Mouse (Mus musculus): ENCODE results near the gene Olfr1024. TPM values are rescaled to one million over a fixed set of nuclear protein-coding genes. Genes with fewer than 3 reads are reported as not detected.

Olfr1024 gene
- total RNA-seq (2021) = not detected
- long read RNA-seq, experiment 1 = 0 reads
- long read RNA-seq, experiment 2 = 0 reads

GRCm38 (mm10) chr2:85904952-85905351 lies at the start of gene Olfr1024:
TSS of gene Olfr1024 (minus strand) at chr2:85905052.
- no peak for DNase-seq (ENCODE audit: low spot score in 2 of 2)

- no peak for DNase-seq (ENCODE audit: low spot score in 2 of 2)
Measured at GRCm38 (mm10) chr2:85950137-85950536, 45.3 kb upstream of the Olfr1024 start, which contains the start of gene Olfr1028. TSS of gene Olfr1028 (plus strand) at chr2:85950437.

GRCm38 (mm10) chr2:85921258-85921657 lies 16.4 kb upstream of the Olfr1024 start, which contains the start of gene Olfr1026:
TSS of gene Olfr1026 (plus strand) at chr2:85921558.
- no peak for DNase-seq (ENCODE audit: low spot score in 2 of 2)

- no peak for DNase-seq (ENCODE audit: low spot score in 2 of 2)
Measured at GRCm38 (mm10) chr2:85914893-85915292, 10.0 kb upstream of the Olfr1024 start, which contains the start of gene Olfr1025-ps1. TSS of gene Olfr1025-ps1 (plus strand) at chr2:85915193.

- DNase-seq (ENCODE audit: low spot score in 2 of 2) = no peak
Measured at GRCm38 (mm10) chr2:85913197-85913596, 8.3 kb upstream of the Olfr1024 start.

- no peak for DNase-seq (ENCODE audit: low spot score in 2 of 2)
Measured at GRCm38 (mm10) chr2:85885340-85885739, 19.5 kb downstream of the Olfr1024 start, which contains the start of gene Olfr1023. TSS of gene Olfr1023 (plus strand) at chr2:85885640.

GRCm38 (mm10) chr2:85868294-85868693 lies 36.6 kb downstream of the Olfr1024 start, which contains the start of gene Olfr1022:
TSS of gene Olfr1022 (plus strand) at chr2:85868594.
- no peak for DNase-seq (ENCODE audit: low spot score in 2 of 2)

Other genes starting within 250 kb of the Olfr1024 start
- not detected for gene Olfr154, start 240.6 kb downstream of the Olfr1024 start, total RNA-seq (2021)
- gene Olfr1006, start 226.3 kb downstream of the Olfr1024 start, total RNA-seq (2021) = not detected
- gene Olfr1008, start 215.6 kb downstream of the Olfr1024 start, total RNA-seq (2021) = not detected
- not detected for gene Olfr1009, start 189.6 kb downstream of the Olfr1024 start, total RNA-seq (2021)
- gene Olfr1012, start 142.3 kb downstream of the Olfr1024 start, total RNA-seq (2021) = not detected
- gene Olfr1013, start 138.0 kb downstream of the Olfr1024 start, total RNA-seq (2021) = not detected
- gene Olfr1014, start 132.3 kb downstream of the Olfr1024 start, total RNA-seq (2021) = not detected
- gene Olfr1015, start 123.0 kb downstream of the Olfr1024 start, total RNA-seq (2021) = not detected
- gene Olfr1016, start 102.5 kb downstream of the Olfr1024 start, total RNA-seq (2021) = not detected
- gene Olfr1018, start 86.6 kb downstream of the Olfr1024 start, total RNA-seq (2021) = not detected
- gene Olfr1019, start 59.6 kb downstream of the Olfr1024 start, total RNA-seq (2021) = not detected
- gene Olfr1020, start 58.0 kb downstream of the Olfr1024 start, total RNA-seq (2021) = not detected
- not detected for gene Olfr1022, start 36.5 kb downstream of the Olfr1024 start, total RNA-seq (2021)
- gene Olfr1023, start 19.4 kb downstream of the Olfr1024 start, total RNA-seq (2021) = not detected
- gene Olfr1025-ps1, start 10.1 kb upstream of the Olfr1024 start, total RNA-seq (2021) = not detected
- gene Olfr1026, start 16.5 kb upstream of the Olfr1024 start, total RNA-seq (2021) = not detected
- not detected for gene Olfr1028, start 45.4 kb upstream of the Olfr1024 start, total RNA-seq (2021)
- not detected for gene Olfr1029, start 68.8 kb upstream of the Olfr1024 start, total RNA-seq (2021)
- gene Olfr1030, start 74.2 kb upstream of the Olfr1024 start, total RNA-seq (2021) = not detected
- gene Olfr1031, start 85.3 kb upstream of the Olfr1024 start, total RNA-seq (2021) = not detected
- gene Olfr1032, start 100.5 kb upstream of the Olfr1024 start, total RNA-seq (2021) = not detected
- gene Olfr1033, start 115.6 kb upstream of the Olfr1024 start, total RNA-seq (2021) = not detected
- not detected for gene Olfr1034, start 140.8 kb upstream of the Olfr1024 start, total RNA-seq (2021)
- gene Olfr1036, start 168.9 kb upstream of the Olfr1024 start, total RNA-seq (2021) = not detected
- not detected for gene Olfr1037, start 182.3 kb upstream of the Olfr1024 start, total RNA-seq (2021)
- not detected for gene Olfr1039, start 230.9 kb upstream of the Olfr1024 start, total RNA-seq (2021)
- gene Olfr1040, start 241.7 kb upstream of the Olfr1024 start, total RNA-seq (2021) = not detected